Mouse (Mus musculus): Measurements from ENCODE around the gene Sgcd.

DNA sequence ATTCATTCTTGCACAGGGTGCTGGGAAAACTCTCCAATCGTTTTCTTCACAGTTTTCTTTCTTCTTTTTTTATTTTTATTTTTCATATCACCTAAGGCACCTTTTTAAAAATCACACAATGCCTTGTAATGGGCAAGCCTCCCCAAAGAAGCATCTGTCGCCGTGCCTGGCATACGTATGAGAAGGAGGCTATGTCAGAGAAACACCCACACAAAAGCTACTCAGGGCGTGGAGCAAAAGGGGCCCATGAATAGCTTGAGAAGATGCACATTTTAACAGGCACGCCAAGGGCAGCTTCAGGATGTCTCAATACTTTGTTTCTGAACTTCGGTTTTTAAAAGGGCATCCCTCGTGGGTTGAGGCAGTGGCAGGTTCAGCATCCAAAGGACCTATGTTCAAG is 777.2 kb downstream of the Sgcd start:
- TF ChIP-seq CTCF (IDR thresholded peaks at IDR 0.05; ENCODE audit: extremely low read depth, insufficient read depth, low read length), result no peak
- TF ChIP-seq POLR2A (IDR thresholded peaks at IDR 0.05; ENCODE audit: extremely low read depth, insufficient read depth, low read length), result no peak

All from cortical plate, adult 2 months (tissue).